Mouse (Mus musculus) adrenal gland, postnatal 14 days (tissue): Measurements from ENCODE around the gene B3gnt3. TPM values are rescaled to one million over a fixed set of nuclear protein-coding genes. Genes with fewer than 3 reads are reported as not detected.
A peak's percentile ranks its signal among the peaks of the same experiment; 100 is the strongest.
"Not testable (repeated sequence)": the region's sequence is repeated elsewhere in the genome, so short reads cannot be mapped to it uniquely, and the experiment has no call there.

ENCODE experiments used
- DNase-seq: peaks from one replicate; pipeline ENCODE4 v3.0.0; 2021; ENCODE audit warnings: mixed read lengths
- long read RNA-seq, 2 experiments: library from polyadenylated mRNA; stranded (forward); transcript quantifications; one replicate each; pipeline ENCODE4 v2.0.0; 2021
- total RNA-seq: library from RNA; stranded (reverse); gene quantifications from 2 replicates; pipeline ENCODE4 v1.2.3, GENCODE M21; 2021

Gene B3gnt3
- 5.4 and 7.4 TPM in 2 replicates for total RNA-seq
- long read RNA-seq, experiment 1, partial matches to known transcripts = 1 of 7 reads
- long read RNA-seq, experiment 1, other reads (novel, unspliced or antisense) = 2 of 7 reads
- long read RNA-seq, experiment 2, transcript B3gnt3-201 (3 exons, 3,055 nt) = major isoform, 10 of 11 reads
- long read RNA-seq, experiment 2, partial matches to known transcripts = 0 of 11 reads
- long read RNA-seq, experiment 2, other reads (novel, unspliced or antisense) = 1 of 11 reads

- DNase-seq = no peak
Measured at GRCm38 (mm10) chr8:71701414-71702086, at the start of gene B3gnt3. B3gnt3 (minus strand) TSS chr8:71701789.

DNA sequence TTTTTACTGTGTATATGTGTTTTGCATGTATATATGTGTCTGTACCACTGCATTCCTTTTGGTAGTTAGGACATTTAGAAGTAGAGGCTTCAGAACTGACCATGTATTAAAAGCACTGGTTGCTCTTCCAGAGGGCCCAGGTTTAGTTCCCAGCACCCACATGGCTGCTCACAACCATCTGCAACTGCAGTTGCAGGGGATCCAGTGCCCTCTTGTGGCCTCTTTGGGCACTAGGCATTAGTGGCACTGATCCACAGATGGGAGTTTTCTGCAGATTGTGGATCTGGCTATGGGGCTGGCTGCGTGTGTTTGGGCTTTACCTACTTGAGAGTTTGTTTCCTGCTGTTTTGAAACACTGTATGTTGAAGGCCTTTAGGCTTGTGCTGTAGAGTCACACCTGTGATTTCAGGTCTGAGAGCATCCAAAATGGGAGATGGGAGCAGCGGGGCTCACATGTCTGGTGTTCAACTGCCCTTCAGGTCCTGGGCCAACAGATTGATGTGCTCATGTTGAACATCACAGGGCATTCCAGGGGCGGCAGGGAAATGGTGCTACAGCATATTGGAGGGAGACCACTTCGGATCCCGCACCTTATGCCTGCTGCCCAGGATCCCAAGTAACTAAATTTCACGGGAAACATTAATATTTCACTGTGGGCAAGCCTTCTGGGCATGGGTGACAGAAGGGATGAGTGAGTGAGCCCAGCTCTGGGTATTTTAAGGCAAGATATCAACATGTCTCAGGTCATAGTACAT lies 47.9 kb upstream of the B3gnt3 start:
- DNase-seq = not testable (repeated sequence)

GRCm38 (mm10) chr8:71747082-71747481 lies 45.5 kb upstream of the B3gnt3 start:
- DNase-seq = not testable (repeated sequence)

- no peak for DNase-seq
Measured at GRCm38 (mm10) chr8:71745322-71745721, 43.7 kb upstream of the B3gnt3 start.

DNA sequence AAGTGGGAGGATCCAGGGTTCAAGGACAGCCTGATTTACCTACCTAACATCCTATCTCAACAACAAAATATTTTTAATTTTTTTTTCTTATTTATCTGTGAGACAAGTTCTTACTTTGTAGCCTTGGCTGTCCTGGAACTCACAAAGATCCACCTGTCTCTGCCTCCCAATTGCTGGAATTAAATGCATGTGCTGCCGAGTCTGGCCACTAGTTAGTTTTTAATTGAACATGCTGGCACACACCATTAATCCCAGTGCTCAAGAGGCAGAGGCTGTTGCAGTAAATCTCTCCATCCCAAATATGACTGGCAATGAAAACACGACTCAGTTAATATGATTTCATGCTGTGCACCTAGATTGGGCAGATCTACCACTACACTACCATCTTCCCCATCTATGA lies 41.2 kb upstream of the B3gnt3 start:
- DNase-seq = no peak

- DNase-seq = no peak
Measured at GRCm38 (mm10) chr8:71741687-71742114, 40.1 kb upstream of the B3gnt3 start.

DNA sequence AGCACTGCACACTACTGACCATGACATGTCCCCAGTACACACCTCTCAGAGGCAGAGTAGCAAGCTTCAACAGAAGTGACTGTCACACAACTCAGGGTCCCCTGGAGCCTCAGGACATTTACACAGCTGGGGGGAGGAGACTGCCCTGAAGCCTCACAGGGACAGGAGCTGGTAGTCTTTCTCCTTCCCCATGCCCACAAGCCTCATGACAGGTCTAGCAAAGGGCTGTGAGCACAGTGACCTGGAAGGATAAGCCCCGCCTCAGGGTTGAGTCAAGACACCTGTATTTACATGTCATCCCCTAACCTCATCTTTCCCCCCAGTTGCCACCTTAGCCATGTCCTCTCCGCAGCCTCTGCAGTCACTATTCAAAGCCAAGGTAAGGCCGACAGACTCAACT lies 39.6 kb upstream of the B3gnt3 start:
- DNase-seq = no peak

GRCm38 (mm10) chr8:71738316-71738715 lies 36.7 kb upstream of the B3gnt3 start:
- not testable (repeated sequence) for DNase-seq

- DNase-seq = peak; percentile 67
Measured at GRCm38 (mm10) chr8:71731652-71732230, 30.2 kb upstream of the B3gnt3 start.

GRCm38 (mm10) chr8:71728826-71729620 lies 27.4 kb upstream of the B3gnt3 start:
- no peak for DNase-seq

DNA sequence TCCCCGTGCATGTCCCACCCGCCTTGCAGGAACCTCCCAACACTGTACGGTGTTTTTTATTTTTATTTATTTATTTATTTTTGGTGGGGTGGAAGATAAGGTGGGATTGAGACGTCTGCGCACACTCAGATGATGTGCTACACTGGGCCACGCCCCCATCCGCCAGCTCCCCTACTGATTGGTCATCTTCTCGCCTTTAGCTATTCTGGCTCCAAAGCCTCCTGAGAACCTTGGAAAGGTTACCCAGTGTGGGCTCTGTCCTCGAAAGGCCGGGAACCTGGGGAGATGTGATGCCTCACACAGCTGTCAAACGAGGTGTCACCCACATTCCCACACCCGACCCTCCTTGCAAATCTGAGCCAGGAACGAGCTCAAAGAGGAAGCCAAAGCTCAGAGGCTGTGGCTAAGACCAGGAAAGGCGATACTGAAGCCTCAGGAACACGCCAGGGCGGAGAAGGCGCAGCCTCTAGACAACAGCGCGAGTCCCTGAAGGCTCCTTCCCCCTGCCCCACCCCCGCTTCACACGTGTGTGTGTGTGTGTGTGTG lies 26.7 kb upstream of the B3gnt3 start:
- no peak for DNase-seq

DNA sequence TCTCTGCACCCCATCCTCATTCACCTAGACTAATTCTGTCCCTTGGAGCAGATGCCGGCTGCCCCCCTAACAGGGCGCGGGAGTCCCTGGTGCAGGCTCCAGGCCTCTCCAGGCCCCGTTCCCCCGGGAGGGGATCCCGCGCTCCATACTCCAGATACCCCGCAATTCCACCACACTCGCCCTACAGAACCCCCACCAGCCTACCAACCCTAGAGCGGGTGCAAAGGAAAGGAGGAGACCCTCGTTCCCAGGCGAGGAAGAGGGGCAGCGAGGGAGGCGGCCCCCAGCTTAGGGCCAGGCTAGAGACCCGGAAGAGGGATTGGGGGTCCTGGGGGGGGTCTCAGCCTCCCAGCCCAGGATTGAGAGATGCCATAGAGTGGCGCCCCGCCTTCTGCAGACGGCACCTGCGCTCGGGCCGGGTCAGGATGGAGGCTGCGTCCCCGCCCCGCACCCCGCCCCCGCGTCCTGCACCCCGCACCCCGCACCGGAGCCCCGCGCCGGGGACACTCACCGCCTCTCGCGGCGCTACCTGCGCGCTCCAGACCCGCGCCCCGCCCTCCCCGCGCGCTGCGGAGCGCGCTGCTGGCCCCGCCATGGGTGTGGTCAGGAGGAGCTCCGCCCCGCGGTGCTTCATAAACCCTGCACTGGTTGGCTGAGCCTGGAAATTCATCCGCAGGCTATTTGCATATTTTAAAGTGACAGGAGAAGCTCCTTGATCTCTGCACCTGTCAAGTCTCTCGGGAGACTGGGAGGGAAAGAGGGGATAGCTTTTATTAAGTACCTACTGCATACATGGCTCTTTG lies 23.7 kb upstream of the B3gnt3 start, which contains the start of gene Fcho1:
TSS of gene Fcho1 (minus strand) at position 595 of the 803 bp plus-strand sequence.
- DNase-seq = peak; percentile 88

GRCm38 (mm10) chr8:71724389-71724788 lies 22.8 kb upstream of the B3gnt3 start:
- DNase-seq = no peak

DNA sequence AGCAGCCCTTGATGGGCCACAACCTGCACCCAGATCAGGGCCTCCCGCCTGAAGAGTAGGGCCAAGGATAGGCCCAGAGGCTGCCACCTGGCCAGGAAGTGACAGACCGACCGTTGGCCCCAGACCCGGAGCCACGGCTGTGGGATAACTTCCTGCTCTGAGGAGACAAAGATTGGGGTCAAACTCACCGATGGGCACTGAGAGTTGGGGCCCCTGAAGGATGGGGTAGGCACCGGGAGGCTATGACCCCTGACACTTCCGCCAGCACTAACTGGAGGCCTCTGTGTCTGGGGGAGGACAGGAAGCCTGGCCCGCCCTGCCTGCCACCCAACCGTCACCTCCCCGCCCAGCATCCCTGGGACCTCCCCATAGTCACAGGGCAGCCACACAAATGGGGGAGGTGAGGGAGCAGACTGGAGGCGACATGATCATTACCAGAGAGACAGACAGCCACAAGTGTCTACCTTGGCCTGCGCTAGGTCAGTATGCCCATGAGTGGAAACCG lies 21.5 kb upstream of the B3gnt3 start:
- no peak for DNase-seq

- DNase-seq = no peak
Measured at GRCm38 (mm10) chr8:71719928-71720457, 18.4 kb upstream of the B3gnt3 start.

- no peak for DNase-seq
Measured at GRCm38 (mm10) chr8:71719218-71719617, 17.6 kb upstream of the B3gnt3 start.

DNA sequence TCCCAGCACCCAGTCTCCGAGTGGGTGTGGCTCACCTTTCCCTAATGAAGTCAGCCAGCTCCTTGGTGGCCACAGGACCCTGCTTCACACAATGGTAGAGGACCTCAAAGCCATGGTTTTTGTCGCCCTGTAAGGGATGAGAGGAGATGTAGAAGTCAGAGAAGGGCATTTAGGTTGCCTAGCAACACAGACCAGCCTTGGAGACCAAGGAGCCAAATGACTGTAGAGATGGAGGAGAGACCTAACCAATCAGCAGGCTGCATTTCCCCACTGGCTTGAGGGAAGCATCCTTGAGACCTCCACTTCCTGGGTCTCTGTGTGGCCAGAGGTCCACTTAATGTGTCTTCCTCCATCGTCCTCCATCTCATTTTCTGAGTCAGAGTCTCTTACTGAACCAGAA lies 16.7 kb upstream of the B3gnt3 start:
- no peak for DNase-seq

GRCm38 (mm10) chr8:71717096-71717495 lies 15.5 kb upstream of the B3gnt3 start:
- peak; percentile 42 for DNase-seq

- no peak for DNase-seq
Measured at GRCm38 (mm10) chr8:71716561-71717053, 15.0 kb upstream of the B3gnt3 start.

GRCm38 (mm10) chr8:71715531-71715930 lies 13.9 kb upstream of the B3gnt3 start:
- no peak for DNase-seq
